Mouse (Mus musculus) olfactory bulb, adult 2 months (tissue): ENCODE results near the gene Tfeb.

Experiments
- CTCF ChIP-seq: fragments of 200-500 bp; IDR thresholded peaks from 2 replicates; pipeline ENCODE4 v1.5.1; 2012; ENCODE audit warnings: low read depth, mild to moderate bottlenecking, low read length, moderate library complexity; ENCODE audit not compliant: insufficient read depth
- POLR2A ChIP-seq: fragments of 200-500 bp; IDR thresholded peaks from 2 replicates; pipeline ENCODE4 v1.6.1; 2012; ENCODE audit warnings: mild to moderate bottlenecking, low read depth, low read length, moderate library complexity; ENCODE audit not compliant: insufficient read depth

DNA sequence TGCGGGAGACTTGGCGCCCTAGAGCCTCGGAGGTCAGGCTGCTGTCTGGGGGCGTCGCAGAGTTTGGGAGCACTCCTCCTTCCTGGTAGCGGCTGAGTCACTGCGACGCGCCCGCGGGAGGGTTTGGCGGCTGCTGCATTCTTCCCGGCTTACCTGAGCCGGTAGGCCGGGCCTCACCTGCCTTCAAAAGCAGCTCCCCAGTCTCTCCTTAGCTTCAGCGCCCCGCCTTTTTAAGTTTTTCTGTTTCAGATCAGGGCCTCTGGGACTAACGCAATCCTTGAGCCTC is 97.6 kb downstream of the Tfeb start, which contains the start of gene Mdfi:
- TF ChIP-seq CTCF (no peak), POLR2A (no peak)
